Mouse (Mus musculus) limb, embryonic 13.5 days (tissue): Measurements from ENCODE around the gene Cdh26. TPM values are rescaled to one million over a fixed set of nuclear protein-coding genes. Genes with fewer than 3 reads are reported as not detected.

Experiments
- ATAC-seq: fragments of 200-750 bp; cut with Nextera tagmentation; 2 replicates; pipeline ENCODE4 v1.8.0; 2017; ENCODE audit warnings: low read depth, moderate number of reproducible peaks, moderate TSS enrichment; ENCODE audit not compliant: low FRiP score
- H3K27ac ChIP-seq: fragments of 300-500 bp; sonication (generic); 2 replicates; pipeline ENCODE4 v1.5.1; 2015; ENCODE audit warnings: inconsistent platforms, mild to moderate bottlenecking, moderate library complexity
- H3K27me3 ChIP-seq: fragments of 300-500 bp; sonication (generic); 2 replicates; pipeline ENCODE4 v1.6.1; 2015; ENCODE audit warnings: mild to moderate bottlenecking, inconsistent platforms
- H3K36me3 ChIP-seq: fragments of 300-500 bp; sonication (generic); 2 replicates; pipeline ENCODE4 v1.6.1; 2015; ENCODE audit warnings: inconsistent platforms, mild to moderate bottlenecking, moderate library complexity
- H3K4me1 ChIP-seq: fragments of 300-500 bp; sonication (generic); 2 replicates; pipeline ENCODE4 v1.6.1; 2015; ENCODE audit warnings: inconsistent platforms
- H3K4me2 ChIP-seq: fragments of 300-500 bp; sonication (generic); replicated peaks from 2 replicates; pipeline ENCODE4 v1.6.1; 2015; ENCODE audit warnings: inconsistent platforms, mild to moderate bottlenecking, moderate library complexity
- H3K4me3 ChIP-seq: fragments of 300-500 bp; sonication (generic); 2 replicates; pipeline ENCODE4 v1.5.1; 2015; ENCODE audit warnings: moderate library complexity, mild to moderate bottlenecking, inconsistent platforms
- H3K9ac ChIP-seq: fragments of 300-500 bp; sonication (generic); 2 replicates; pipeline ENCODE4 v1.6.1; 2015; ENCODE audit warnings: mild to moderate bottlenecking, inconsistent platforms
- H3K9me3 ChIP-seq: fragments of 300-500 bp; sonication (generic); 2 replicates; pipeline ENCODE4 v1.6.1; 2016; ENCODE audit warnings: inconsistent platforms
- WGBS: fragments of 180-500 bp; shearing (Covaris S2); methylation state at CpG from one replicate; pipeline ENCODE4 v1.1.7; 2015; 5-methylcytosine and 5-hydroxymethylcytosine counted together
- polyA plus RNA-seq: library from polyadenylated mRNA; unstranded; fragments of >200 nt; fragmentation: Nextera tagmentation; extraction: Ambion mirVana; gene quantifications from 2 replicates; pipeline ENCODE4 v1.2.1, GENCODE M21; 2015

Cdh26 gene
- polyA plus RNA-seq, 1 experiment from 2014 or later = 0.42 TPM

DNA sequence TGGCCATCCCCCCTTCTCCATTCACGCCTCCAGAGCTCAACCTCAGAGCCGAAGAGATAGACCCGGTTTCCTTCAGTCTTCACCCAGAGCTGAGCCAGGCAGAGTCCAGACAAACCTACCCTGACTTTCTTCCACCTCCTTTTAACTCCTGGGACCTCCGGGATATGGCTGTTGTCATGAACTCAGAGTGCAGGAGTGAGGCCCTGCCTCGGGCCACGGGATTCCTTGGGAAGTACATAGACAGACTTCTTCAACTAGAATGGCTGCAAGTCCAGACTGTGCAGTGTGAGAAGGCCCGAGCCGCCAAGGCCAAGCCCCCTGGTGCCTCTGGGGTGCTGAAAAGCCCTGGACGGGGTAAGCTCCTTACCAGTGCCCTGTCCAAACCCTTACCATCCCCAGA, 9.8 kb upstream of the Cdh26 start:
- ATAC-seq = no peak
- peaks cover 4% of the 10 kb centered on the region; the same call in 1 of the 2 replicates for H3K36me3 ChIP-seq
- H3K27me3 ChIP-seq = no peaks in the 10 kb centered on the region
- H3K4me2 ChIP-seq = no peak overlapping the region
- no peak overlapping the region for H3K4me3 ChIP-seq
- H3K27ac ChIP-seq = no peak overlapping the region
- H3K9me3 ChIP-seq = no peaks in the 10 kb centered on the region
- 78% methylated on average over 9 of the region's 9 CpGs for WGBS
- H3K9ac ChIP-seq = no peak overlapping the region
- H3K4me1 ChIP-seq = peaks cover 26% of the 10 kb centered on the region

GRCm38 (mm10) chr2:178421603-178422002, 8.7 kb upstream of the Cdh26 start:
- ATAC-seq = no peak
- Histone ChIP-seq H3K36me3 (peaks cover 4% of the 10 kb centered on the region; the same call in 1 of the 2 replicates), H3K4me3 (no peak overlapping the region), H3K4me2 (no peak overlapping the region), H3K9me3 (no peaks in the 10 kb centered on the region), H3K27me3 (no peaks in the 10 kb centered on the region), H3K27ac (peak overlapping the region; percentile 22; the same call in 1 of the 2 replicates), H3K4me1 (peaks cover 24% of the 10 kb centered on the region), H3K9ac (no peak overlapping the region)
- WGBS = 30% methylated on average over 6 of the region's 6 CpGs

GRCm38 (mm10) chr2:178422186-178422585, 8.1 kb upstream of the Cdh26 start:
- no peak overlapping the region for H3K4me3 ChIP-seq
- ATAC-seq = peak; percentile 22; the same call in 1 of the 2 replicates
- no peaks in the 10 kb centered on the region; the same call in 1 of the 2 replicates for H3K27me3 ChIP-seq
- 8% methylated on average over 3 of the region's 3 CpGs for WGBS
- no peak overlapping the region for H3K9ac ChIP-seq
- H3K4me1 ChIP-seq = peaks cover 24% of the 10 kb centered on the region
- no peaks in the 10 kb centered on the region for H3K9me3 ChIP-seq
- H3K4me2 ChIP-seq = no peak overlapping the region
- no peak overlapping the region for H3K27ac ChIP-seq
- H3K36me3 ChIP-seq = peaks cover 4% of the 10 kb centered on the region; the same call in 1 of the 2 replicates

DNA sequence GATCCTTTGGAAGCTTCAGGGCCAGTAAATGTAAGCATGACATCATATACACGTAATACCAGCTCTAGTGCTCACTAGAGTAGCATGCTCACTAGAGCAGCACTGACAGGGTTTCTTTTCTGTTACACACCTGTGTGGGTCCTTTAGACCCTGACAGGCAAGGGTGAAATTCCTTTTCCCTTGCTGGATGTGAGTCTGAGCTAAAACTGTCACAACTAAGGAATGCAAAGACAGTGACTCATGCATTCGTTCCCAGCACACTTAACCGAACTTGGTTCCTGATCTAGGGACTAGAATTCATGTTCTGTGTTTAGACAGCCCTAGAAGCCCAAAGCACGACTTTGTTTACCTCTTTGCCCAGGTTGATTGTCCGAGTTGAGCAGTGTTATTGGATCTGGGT, 7.1 kb upstream of the Cdh26 start:
- H3K9ac ChIP-seq = no peak overlapping the region
- H3K9me3 ChIP-seq = no peaks in the 10 kb centered on the region
- WGBS = 66% methylated on average over 5 of the region's 5 CpGs
- peaks cover 4% of the 10 kb centered on the region; the same call in 1 of the 2 replicates for H3K27me3 ChIP-seq
- H3K4me1 ChIP-seq = peaks cover 24% of the 10 kb centered on the region
- H3K4me3 ChIP-seq = no peak overlapping the region
- no peak overlapping the region for H3K27ac ChIP-seq
- no peaks in the 10 kb centered on the region for H3K36me3 ChIP-seq
- no peak overlapping the region for H3K4me2 ChIP-seq
- no peak for ATAC-seq

GRCm38 (mm10) chr2:178426229-178426628, 4.1 kb upstream of the Cdh26 start:
- no peaks in the 10 kb centered on the region for H3K9me3 ChIP-seq
- H3K9ac ChIP-seq = no peak overlapping the region
- no peak overlapping the region for H3K4me2 ChIP-seq
- no peak overlapping the region for H3K27ac ChIP-seq
- H3K4me1 ChIP-seq = peaks cover 22% of the 10 kb centered on the region
- H3K27me3 ChIP-seq = peaks cover 5% of the 10 kb centered on the region; the same call in 1 of the 2 replicates
- ATAC-seq = peak; percentile 55; the same call in 1 of the 2 replicates
- WGBS = 40% methylated on average over 4 of the region's 4 CpGs
- no peaks in the 10 kb centered on the region for H3K36me3 ChIP-seq
- H3K4me3 ChIP-seq = no peak overlapping the region

- ATAC-seq = no peak
- Histone ChIP-seq H3K27ac (no peak overlapping the region), H3K4me1 (peaks cover 22% of the 10 kb centered on the region), H3K27me3 (peaks cover 5% of the 10 kb centered on the region; the same call in 1 of the 2 replicates), H3K36me3 (no peaks in the 10 kb centered on the region), H3K4me3 (no peak overlapping the region), H3K4me2 (no peak overlapping the region), H3K9me3 (no peaks in the 10 kb centered on the region), H3K9ac (no peak overlapping the region)
- WGBS = 81% methylated on average over 5 of the region's 5 CpGs
Measured at GRCm38 (mm10) chr2:178427181-178427580, 3.1 kb upstream of the Cdh26 start.

- no peak overlapping the region for H3K27ac ChIP-seq
- H3K9me3 ChIP-seq = no peaks in the 10 kb centered on the region
- no peaks in the 10 kb centered on the region for H3K36me3 ChIP-seq
- no peak overlapping the region for H3K4me3 ChIP-seq
- no peak for ATAC-seq
- peaks cover 9% of the 10 kb centered on the region for H3K27me3 ChIP-seq
- H3K4me1 ChIP-seq = peaks cover 14% of the 10 kb centered on the region
- no peak overlapping the region for H3K9ac ChIP-seq
- WGBS = 81% methylated on average over 9 of the region's 9 CpGs
- no peak overlapping the region for H3K4me2 ChIP-seq
Measured at GRCm38 (mm10) chr2:178428183-178428582, 2.1 kb upstream of the Cdh26 start.

- Histone ChIP-seq H3K9ac (no peak overlapping the region), H3K27me3 (peaks cover 9% of the 10 kb centered on the region), H3K4me2 (no peak overlapping the region), H3K27ac (no peak overlapping the region), H3K9me3 (no peaks in the 10 kb centered on the region), H3K4me1 (peaks cover 14% of the 10 kb centered on the region), H3K4me3 (no peak overlapping the region), H3K36me3 (no peaks in the 10 kb centered on the region)
- ATAC-seq = no peak
- WGBS = 89% methylated on average over 4 of the region's 4 CpGs
Measured at GRCm38 (mm10) chr2:178428676-178429075, 1.7 kb upstream of the Cdh26 start.

- Histone ChIP-seq H3K4me3 (no peak overlapping the region), H3K4me2 (no peak overlapping the region), H3K27me3 (peaks cover 9% of the 10 kb centered on the region), H3K27ac (no peak overlapping the region), H3K9me3 (no peaks in the 10 kb centered on the region), H3K36me3 (no peaks in the 10 kb centered on the region), H3K9ac (no peak overlapping the region), H3K4me1 (peaks cover 22% of the 10 kb centered on the region)
- no peak for ATAC-seq
- WGBS = 90% methylated on average over 6 of the region's 6 CpGs
Measured at GRCm38 (mm10) chr2:178429426-178429825, 905 bp upstream of the Cdh26 start.

DNA sequence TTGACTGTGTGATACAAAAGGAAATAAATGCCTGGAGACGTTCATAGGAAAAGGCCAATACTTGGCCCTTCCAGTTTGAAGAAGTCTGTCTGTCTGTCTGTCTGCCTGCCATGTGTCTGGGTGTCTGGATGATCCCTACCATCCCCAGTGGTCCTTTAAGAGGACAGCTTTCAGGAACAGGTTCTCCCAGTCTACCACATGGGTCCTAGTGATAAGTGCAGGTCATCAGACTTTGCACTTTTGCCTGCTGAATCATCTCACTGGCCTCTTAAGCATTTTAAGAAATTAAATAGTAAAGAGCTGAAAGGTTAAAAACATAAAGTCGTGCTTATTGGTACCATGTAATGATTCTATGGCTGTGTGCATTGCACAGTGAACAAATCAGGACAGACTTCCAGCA, 3.2 kb downstream of the Cdh26 start:
- H3K4me2 ChIP-seq = no peak overlapping the region
- ATAC-seq = no peak
- 68% methylated on average over 2 of the region's 2 CpGs for WGBS

GRCm38 (mm10) chr2:178433903-178434302, 3.6 kb downstream of the Cdh26 start:
- no peaks in the 10 kb centered on the region for H3K36me3 ChIP-seq
- H3K9me3 ChIP-seq = no peaks in the 10 kb centered on the region
- H3K4me1 ChIP-seq = peaks cover 35% of the 10 kb centered on the region
- no peak for ATAC-seq
- H3K27me3 ChIP-seq = peaks cover 4% of the 10 kb centered on the region; the same call in 1 of the 2 replicates
- no peak overlapping the region for H3K9ac ChIP-seq
- H3K27ac ChIP-seq = no peak overlapping the region
- H3K4me2 ChIP-seq = no peak overlapping the region
- no peak overlapping the region for H3K4me3 ChIP-seq
- 61% methylated on average over 2 of the region's 2 CpGs for WGBS

More for the DNA sequence above, 3.2 kb downstream of the Cdh26 start:
- H3K9ac ChIP-seq = no peak overlapping the region
- H3K36me3 ChIP-seq = no peaks in the 10 kb centered on the region
- H3K4me3 ChIP-seq = no peak overlapping the region
- peaks cover 35% of the 10 kb centered on the region for H3K4me1 ChIP-seq
- H3K27me3 ChIP-seq = peaks cover 4% of the 10 kb centered on the region; the same call in 1 of the 2 replicates
- no peaks in the 10 kb centered on the region for H3K9me3 ChIP-seq
- H3K27ac ChIP-seq = no peak overlapping the region

- 55% methylated on average over 9 of the region's 9 CpGs for WGBS
Measured at GRCm38 (mm10) chr2:178437311-178437710, 7.0 kb downstream of the Cdh26 start.

GRCm38 (mm10) chr2:178449386-178449785, 19.1 kb downstream of the Cdh26 start:
- WGBS = 72% methylated on average over 4 of the region's 4 CpGs

More at GRCm38 (mm10) chr2:178437311-178437710, 7.0 kb downstream of the Cdh26 start:
- no peak for ATAC-seq
- no peak overlapping the region for H3K9ac ChIP-seq
- no peak overlapping the region for H3K27ac ChIP-seq
- no peak overlapping the region for H3K4me3 ChIP-seq
- H3K4me2 ChIP-seq = no peak overlapping the region
- H3K4me1 ChIP-seq = peaks cover 22% of the 10 kb centered on the region
- H3K36me3 ChIP-seq = no peaks in the 10 kb centered on the region
- peaks cover 4% of the 10 kb centered on the region; the same call in 1 of the 2 replicates for H3K27me3 ChIP-seq
- no peaks in the 10 kb centered on the region for H3K9me3 ChIP-seq

More at GRCm38 (mm10) chr2:178449386-178449785, 19.1 kb downstream of the Cdh26 start:
- Histone ChIP-seq H3K4me1 (0 out of 2 replicates have a peak, but pooled peaks cover 3% of the 10 kb centered on the region), H3K27ac (no peak overlapping the region), H3K36me3 (no peaks in the 10 kb centered on the region), H3K4me2 (no peak overlapping the region), H3K27me3 (no peaks in the 10 kb centered on the region), H3K4me3 (no peak overlapping the region), H3K9ac (no peak overlapping the region), H3K9me3 (no peaks in the 10 kb centered on the region)
- no peak for ATAC-seq
